Mouse (Mus musculus): ENCODE measurements around the gene Csdc2.

- no peak for TF ChIP-seq CTCF (IDR thresholded peaks at IDR 0.05; ENCODE audit: control insufficient read depth, insufficient read depth, low read length)
- no peak for TF ChIP-seq POLR2A (IDR thresholded peaks at IDR 0.05; ENCODE audit: borderline replicate concordance, control insufficient read depth, low read depth, low read length)
Observed at GRCm38 (mm10) chr15:81943176-81943749, 6.7 kb downstream of the Csdc2 start.
